Mouse (Mus musculus) myocyte (in vitro differentiated cells): ENCODE data around the gene Ttll6. TPM values are rescaled to one million over a fixed set of nuclear protein-coding genes. Genes with fewer than 3 reads are reported as not detected.

ENCODE experiments used
- H3K27me3 ChIP-seq: one replicate; pipeline ENCODE4 v1.6.1; 2011; ENCODE audit not compliant: control insufficient read depth, insufficient read depth, insufficient read length
- H3K36me3 ChIP-seq: one replicate; pipeline ENCODE4 v1.6.1; 2011; ENCODE audit not compliant: control insufficient read depth, insufficient read depth
- H3K4me2 ChIP-seq: one replicate; pipeline ENCODE4 v1.6.1; 2011; ENCODE audit warnings: low read depth, control low read depth
- H3K4me3 ChIP-seq: one replicate; pipeline ENCODE4 v1.5.1; 2011; ENCODE audit warnings: mild to moderate bottlenecking, control low read depth, moderate library complexity
- H3K79me2 ChIP-seq: one replicate; pipeline ENCODE4 v1.6.1; 2011; ENCODE audit not compliant: control insufficient read depth, insufficient read depth
- H3ac ChIP-seq: one replicate; pipeline ENCODE4 v1.6.1; 2011; ENCODE audit not compliant: control insufficient read depth, insufficient read length
- CEBPB ChIP-seq: IDR thresholded peaks from 2 replicates; pipeline ENCODE4 v1.6.1; 2011; ENCODE audit warnings: mild to moderate bottlenecking, moderate library complexity; ENCODE audit not compliant: poor library complexity, insufficient read depth, severe bottlenecking
- E2F4 ChIP-seq: IDR thresholded peaks from one replicate; pipeline ENCODE4 v1.6.1; 2011; ENCODE audit warnings: mild to moderate bottlenecking, control low read depth, moderate library complexity; ENCODE audit not compliant: insufficient read depth
- MAX ChIP-seq: IDR thresholded peaks from one replicate; pipeline ENCODE4 v1.6.1; 2011; ENCODE audit warnings: low read depth, mild to moderate bottlenecking, control low read depth
- MYOD1 ChIP-seq, 3 experiments: IDR thresholded peaks; one replicate each; pipeline ENCODE4 v1.6.1; 2011; ENCODE audit warnings: control low read depth in 2 of 3, low read depth in 2 of 3, mild to moderate bottlenecking in 2 of 3, moderate library complexity in 1 of 3; ENCODE audit not compliant: insufficient read length in 2 of 3, control insufficient read depth in 1 of 3
- MYOG ChIP-seq, 3 experiments: IDR thresholded peaks; one replicate each; pipeline ENCODE4 v1.6.1; 2011; ENCODE audit warnings: control low read depth in 2 of 3, low read depth in 2 of 3, mild to moderate bottlenecking in 2 of 3; ENCODE audit not compliant: insufficient read length in 2 of 3, control insufficient read depth in 1 of 3, insufficient read depth in 1 of 3
- POLR2A ChIP-seq: IDR thresholded peaks from one replicate; pipeline ENCODE4 v1.6.1; 2011; ENCODE audit warnings: low read depth, mild to moderate bottlenecking, control low read depth, moderate library complexity; ENCODE audit not compliant: insufficient read length
- POLR2AphosphoS2 ChIP-seq: IDR thresholded peaks from one replicate; pipeline ENCODE4 v1.6.1; 2011; ENCODE audit warnings: low read depth, control low read depth; ENCODE audit not compliant: insufficient read length
- REST ChIP-seq: IDR thresholded peaks from one replicate; pipeline ENCODE4 v1.6.1; 2011; ENCODE audit warnings: mild to moderate bottlenecking, control low read depth, moderate library complexity; ENCODE audit not compliant: insufficient read depth, insufficient read length
- SRF ChIP-seq: IDR thresholded peaks from one replicate; pipeline ENCODE4 v1.6.1; 2011; ENCODE audit warnings: low read depth; ENCODE audit not compliant: control insufficient read depth, insufficient read length
- TCF12 ChIP-seq: IDR thresholded peaks from one replicate; pipeline ENCODE4 v1.6.1; 2011; ENCODE audit warnings: mild to moderate bottlenecking, control low read depth; ENCODE audit not compliant: poor library complexity, insufficient read depth, severe bottlenecking
- TCF3 ChIP-seq: IDR thresholded peaks from one replicate; pipeline ENCODE4 v1.6.1; 2011; ENCODE audit warnings: low read depth, control low read depth; ENCODE audit not compliant: insufficient read length
- USF1 ChIP-seq: IDR thresholded peaks from one replicate; pipeline ENCODE4 v1.6.1; 2011; ENCODE audit warnings: low read depth, mild to moderate bottlenecking, control low read depth, moderate library complexity
- polyA plus RNA-seq: library from polyadenylated mRNA; unstranded; fragments of >200 nt; fragmentation: generic; extraction: Trizol; gene quantifications from one replicate; pipeline ENCODE4 v1.2.1, GENCODE M21; 2012; ENCODE audit warnings: missing spikeins

Gene Ttll6
- polyA plus RNA-seq, 1 experiment = not detected

- Histone ChIP-seq H3K79me2 (no peaks in the 10 kb centered on the region), H3K4me3 (no peak overlapping the region), H3K36me3 (no peaks in the 10 kb centered on the region), H3K4me2 (no peak overlapping the region), H3K27me3 (peaks cover 78% of the 10 kb centered on the region), H3ac (no peak overlapping the region)
- TF ChIP-seq POLR2A = no peak
- TF ChIP-seq TCF12 = no peak
- no peak for TF ChIP-seq SRF
- no peak for TF ChIP-seq REST
- no peak for TF ChIP-seq MAX
- TF ChIP-seq MYOD1 (IDR thresholded peaks at IDR 0.05; ENCODE audit: control insufficient read depth in 1 of 3, insufficient read length in 2 of 3, low read depth in 2 of 3) = no peak
- TF ChIP-seq USF1 = no peak
- no peak for TF ChIP-seq E2F4
- TF ChIP-seq MYOG (IDR thresholded peaks at IDR 0.05; ENCODE audit: control insufficient read depth in 1 of 3, insufficient read depth in 1 of 3, insufficient read length in 2 of 3, low read depth in 2 of 3) = no peak
- no peak for TF ChIP-seq POLR2AphosphoS2
- no peak for TF ChIP-seq CEBPB
- TF ChIP-seq TCF3 = no peak
These were observed 57.5 kb downstream of the Ttll6 start for GRCm38 (mm10) chr11:96191132-96191531.

GRCm38 (mm10) chr11:96193521-96194400 is 60.2 kb downstream of the Ttll6 start, which contains the start of gene Hoxb13:
Hoxb13 (plus strand) TSS chr11:96194316.
- no peaks in the 10 kb centered on the region for H3K36me3 ChIP-seq
- TF ChIP-seq SRF (no peak), TCF3 (no peak), CEBPB (no peak), POLR2AphosphoS2 (no peak), MAX (no peak), E2F4 (no peak), REST (no peak), USF1 (no peak), TCF12 (no peak), MYOD1 (IDR thresholded peaks at IDR 0.05; ENCODE audit: control insufficient read depth in 1 of 3, insufficient read length in 2 of 3, low read depth in 2 of 3) (no peak), MYOG (IDR thresholded peaks at IDR 0.05; ENCODE audit: control insufficient read depth in 1 of 3, insufficient read depth in 1 of 3, insufficient read length in 2 of 3, low read depth in 2 of 3) (no peak), POLR2A (no peak)
- H3K79me2 ChIP-seq = no peaks in the 10 kb centered on the region
- H3K27me3 ChIP-seq = peaks cover 75% of the 10 kb centered on the region
- H3K4me3 ChIP-seq = no peak within 1 kb of the TSS
- H3ac ChIP-seq = no peak within 1 kb of the TSS
- peak within 1 kb of the TSS; percentile 38 for H3K4me2 ChIP-seq

GRCm38 (mm10) chr11:96194401-96194710 is 60.8 kb downstream of the Ttll6 start:
- H3K4me3 ChIP-seq = no peak overlapping the region
- TF ChIP-seq CEBPB (no peak), MYOG (IDR thresholded peaks at IDR 0.05; ENCODE audit: control insufficient read depth in 1 of 3, insufficient read depth in 1 of 3, insufficient read length in 2 of 3, low read depth in 2 of 3) (no peak), MAX (no peak), TCF12 (no peak), E2F4 (no peak), POLR2AphosphoS2 (no peak), SRF (no peak), USF1 (no peak), TCF3 (no peak)

GRCm38 (mm10) chr11:96194961-96195640 is 61.5 kb downstream of the Ttll6 start:
- Histone ChIP-seq H3K27me3 (peaks cover 71% of the 10 kb centered on the region), H3K4me3 (no peak overlapping the region), H3K79me2 (no peaks in the 10 kb centered on the region), H3K36me3 (no peaks in the 10 kb centered on the region), H3ac (no peak overlapping the region), H3K4me2 (no peak overlapping the region)
- TF ChIP-seq POLR2A (no peak), SRF (no peak), REST (no peak), MYOG (IDR thresholded peaks at IDR 0.05; ENCODE audit: control insufficient read depth in 1 of 3, insufficient read depth in 1 of 3, insufficient read length in 2 of 3, low read depth in 2 of 3) (no peak), E2F4 (no peak), CEBPB (no peak), TCF12 (no peak), MAX (no peak), MYOD1 (IDR thresholded peaks at IDR 0.05; ENCODE audit: control insufficient read depth in 1 of 3, insufficient read length in 2 of 3, low read depth in 2 of 3) (no peak), TCF3 (no peak), USF1 (no peak), POLR2AphosphoS2 (no peak)

More at GRCm38 (mm10) chr11:96194401-96194710, 60.8 kb downstream of the Ttll6 start:
- peaks cover 74% of the 10 kb centered on the region for H3K27me3 ChIP-seq
- peak overlapping the region; percentile 38 for H3K4me2 ChIP-seq
- no peak overlapping the region for H3ac ChIP-seq
- no peaks in the 10 kb centered on the region for H3K79me2 ChIP-seq
- no peaks in the 10 kb centered on the region for H3K36me3 ChIP-seq
